Mouse (Mus musculus) kidney, adult 2 months (tissue): ENCODE results near the gene Dach1.

ENCODE experiments used
- CTCF ChIP-seq: fragments of 200-500 bp; conservative IDR thresholded peaks from 2 replicates; pipeline ENCODE4 v1.5.1; 2011; ENCODE audit warnings: low read depth, mild to moderate bottlenecking, control low read depth, low read length, moderate library complexity, mixed read lengths; ENCODE audit not compliant: insufficient read depth, insufficient read length
- POLR2A ChIP-seq: fragments of 200-500 bp; IDR thresholded peaks from one replicate; pipeline ENCODE4 v1.6.1; 2011; ENCODE audit warnings: low read depth, low read length, control low read depth

GRCm38 (mm10) chr14:98008501-98008900 lies 161.1 kb downstream of the Dach1 start:
- TF ChIP-seq CTCF (no peak), POLR2A (no peak)
